Mouse (Mus musculus) ES-Bruce4 (cell line): ENCODE measurements at regions not wholly inside any gene's neighbourhood (a gene's known extent, or its start where the extent isn't known, plus 50 kb on each side); places are given as distances from the start of the nearest gene placed in this dataset.
A peak's percentile ranks its signal among the peaks of the same experiment; 100 is the strongest.

Experiments used
- H3K27ac ChIP-seq: 2 replicates; pipeline ENCODE4 v1.5.1; 2012; ENCODE audit warnings: low read length, inconsistent platforms; ENCODE audit not compliant: insufficient read depth
- H3K27me3 ChIP-seq: 2 replicates; pipeline ENCODE4 v1.6.1; 2012; ENCODE audit warnings: mild to moderate bottlenecking, low read length, inconsistent platforms; ENCODE audit not compliant: control insufficient read depth, poor library complexity, insufficient read depth, severe bottlenecking
- H3K36me3 ChIP-seq: 2 replicates; pipeline ENCODE4 v1.6.1; 2012; ENCODE audit warnings: inconsistent platforms, mild to moderate bottlenecking, low read length, moderate library complexity; ENCODE audit not compliant: control insufficient read depth, poor library complexity, insufficient read depth, severe bottlenecking
- H3K4me1 ChIP-seq: one replicate; pipeline ENCODE4 v1.8.1; 2011; ENCODE audit warnings: low read length; ENCODE audit not compliant: control insufficient read depth, insufficient read depth
- H3K4me3 ChIP-seq: 2 replicates; pipeline ENCODE4 v1.5.1; 2011; ENCODE audit warnings: low read depth, mild to moderate bottlenecking, low read length
- H3K9ac ChIP-seq: 2 replicates; pipeline ENCODE4 v1.6.1; 2012; ENCODE audit warnings: low read depth, mild to moderate bottlenecking, inconsistent platforms; ENCODE audit not compliant: poor library complexity, severe bottlenecking
- H3K9me3 ChIP-seq: replicated peaks from 2 replicates; pipeline ENCODE4 v1.6.1; 2012; ENCODE audit warnings: mild to moderate bottlenecking, low read length, inconsistent platforms; ENCODE audit not compliant: control insufficient read depth, poor library complexity, insufficient read depth, severe bottlenecking
- CTCF ChIP-seq: IDR thresholded peaks from one replicate; pipeline ENCODE4 v1.8.1; 2011; ENCODE audit warnings: low read depth, low read length
- EP300 ChIP-seq: IDR thresholded peaks from 2 replicates; pipeline ENCODE4 v1.6.1; 2011; ENCODE audit warnings: low read depth, low read length; ENCODE audit not compliant: insufficient read depth
- POLR2A ChIP-seq: IDR thresholded peaks from one replicate; pipeline ENCODE4 v1.8.1; 2011; ENCODE audit warnings: low read length; ENCODE audit not compliant: insufficient read depth

DNA sequence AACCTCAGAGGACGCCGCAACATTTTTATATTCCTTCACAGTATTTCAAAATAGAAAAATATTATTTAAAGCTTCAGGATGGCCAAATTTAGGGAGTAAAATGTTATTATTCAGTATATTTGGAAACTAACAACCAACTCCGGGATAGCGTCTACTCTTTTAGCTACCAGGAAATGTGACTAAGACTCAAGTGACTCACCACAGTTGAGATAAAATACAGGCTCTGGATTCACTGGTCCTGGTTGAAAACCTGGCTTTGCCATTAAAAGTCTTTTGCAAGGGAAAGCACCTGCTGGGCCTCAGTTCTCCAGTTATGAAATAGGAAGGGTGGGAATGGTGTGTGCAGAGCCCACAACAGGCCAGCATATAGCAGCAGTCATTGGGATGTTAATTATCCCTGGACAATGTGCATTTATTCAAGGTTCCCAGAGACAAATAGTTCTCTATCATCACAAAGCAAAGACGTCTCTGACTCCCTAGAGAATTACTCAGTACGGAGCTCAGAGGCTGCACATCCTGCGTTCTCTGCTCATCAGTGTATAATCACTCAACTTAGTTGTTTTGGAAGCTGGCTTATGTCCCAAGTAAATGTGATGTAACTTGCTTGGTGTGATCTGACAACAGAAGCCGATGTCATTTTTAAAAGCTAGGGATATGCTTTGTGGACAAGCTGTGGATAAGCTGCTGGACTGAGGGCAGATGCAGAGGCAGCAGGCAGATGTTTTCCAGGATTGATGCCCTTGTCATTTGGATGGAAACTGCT lies 73.9 kb upstream of the Kit start:
- no peaks in the 10 kb centered on the region for H3K9me3 ChIP-seq
- H3K4me1 ChIP-seq: no peaks in the 10 kb centered on the region
- no peak overlapping the region for H3K9ac ChIP-seq
- no peaks in the 10 kb centered on the region for H3K36me3 ChIP-seq
- no peak overlapping the region for H3K27ac ChIP-seq
- H3K27me3 ChIP-seq: no peaks in the 10 kb centered on the region
- no peak overlapping the region for H3K4me3 ChIP-seq
- TF ChIP-seq CTCF (no peak), EP300 (no peak), POLR2A (no peak)

DNA sequence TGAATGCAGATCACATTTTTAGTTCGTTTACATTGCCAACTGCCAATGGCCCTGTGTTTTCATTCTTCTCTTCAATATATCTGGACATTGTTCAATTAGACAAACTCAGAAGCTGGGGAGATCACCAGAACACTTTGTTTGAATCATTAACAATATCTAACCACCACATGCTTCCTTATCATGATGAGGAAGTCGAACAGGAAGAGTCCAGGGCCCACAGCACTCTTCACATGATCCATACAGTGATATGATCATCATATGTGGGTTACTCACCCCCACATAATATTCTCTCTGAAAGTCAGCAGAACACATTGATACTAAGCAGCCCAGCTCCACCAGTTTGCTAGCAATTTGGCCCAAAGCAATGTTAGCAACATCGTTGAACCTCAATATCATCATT lies 71.0 kb upstream of the Kit start:
- H3K4me3 ChIP-seq: no peak overlapping the region
- no peaks in the 10 kb centered on the region for H3K4me1 ChIP-seq
- H3K36me3 ChIP-seq: no peaks in the 10 kb centered on the region
- H3K27me3 ChIP-seq: no peaks in the 10 kb centered on the region
- no peaks in the 10 kb centered on the region for H3K9me3 ChIP-seq
- no peak overlapping the region for H3K27ac ChIP-seq
- TF ChIP-seq CTCF: no peak
- TF ChIP-seq EP300: no peak
- no peak for TF ChIP-seq POLR2A
- no peak overlapping the region for H3K9ac ChIP-seq

DNA sequence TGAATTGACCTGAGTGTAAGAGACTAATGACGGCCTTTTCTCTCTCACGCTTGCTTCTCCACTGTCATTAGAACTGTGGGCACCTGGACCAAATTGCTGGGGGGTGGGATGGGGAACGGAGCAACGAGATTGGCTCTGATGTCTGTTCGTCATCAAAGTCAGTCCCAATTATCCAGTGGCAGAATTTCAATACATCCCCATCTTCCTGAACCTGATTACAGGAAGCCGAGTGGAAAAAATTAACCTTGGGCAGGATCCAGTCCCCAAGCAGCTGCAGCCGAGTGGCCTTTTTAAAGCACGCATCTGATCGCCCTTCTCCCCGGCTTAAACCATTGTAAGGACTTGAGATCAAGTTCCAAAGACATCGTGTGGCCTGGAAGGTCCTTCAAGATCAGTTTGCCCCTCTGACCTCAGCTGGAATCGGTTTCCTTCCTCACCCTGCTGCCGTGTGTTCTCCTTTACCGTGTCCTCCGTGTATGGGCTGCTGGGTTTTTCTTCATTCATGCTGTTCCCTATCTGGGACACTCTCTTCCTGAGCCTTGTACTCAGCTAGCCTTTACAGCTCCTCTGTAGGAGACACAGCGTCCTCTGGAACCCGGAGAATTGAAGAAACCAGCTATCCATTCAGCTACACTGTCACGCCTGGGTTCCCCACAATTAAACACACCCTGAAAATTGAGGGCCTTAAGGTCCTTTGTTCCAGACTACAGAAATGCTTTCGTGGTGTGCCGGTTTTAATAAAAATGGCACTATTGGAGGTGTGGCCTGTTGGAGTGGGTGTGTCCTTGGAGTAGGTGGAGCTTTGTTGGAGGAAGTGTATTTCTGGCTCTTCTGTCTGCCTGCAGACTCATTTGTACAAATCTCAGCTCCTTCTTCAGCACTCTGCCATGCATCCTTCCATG lies 61.9 kb upstream of the Kit start:
- no peak overlapping the region for H3K9ac ChIP-seq
- no peaks in the 10 kb centered on the region for H3K27me3 ChIP-seq
- H3K36me3 ChIP-seq: no peaks in the 10 kb centered on the region
- no peak overlapping the region for H3K27ac ChIP-seq
- H3K9me3 ChIP-seq: no peaks in the 10 kb centered on the region
- H3K4me3 ChIP-seq: no peak overlapping the region
- peaks cover 1% of the 10 kb centered on the region for H3K4me1 ChIP-seq
- TF ChIP-seq CTCF: no peak
- no peak for TF ChIP-seq EP300
- no peak for TF ChIP-seq POLR2A

DNA sequence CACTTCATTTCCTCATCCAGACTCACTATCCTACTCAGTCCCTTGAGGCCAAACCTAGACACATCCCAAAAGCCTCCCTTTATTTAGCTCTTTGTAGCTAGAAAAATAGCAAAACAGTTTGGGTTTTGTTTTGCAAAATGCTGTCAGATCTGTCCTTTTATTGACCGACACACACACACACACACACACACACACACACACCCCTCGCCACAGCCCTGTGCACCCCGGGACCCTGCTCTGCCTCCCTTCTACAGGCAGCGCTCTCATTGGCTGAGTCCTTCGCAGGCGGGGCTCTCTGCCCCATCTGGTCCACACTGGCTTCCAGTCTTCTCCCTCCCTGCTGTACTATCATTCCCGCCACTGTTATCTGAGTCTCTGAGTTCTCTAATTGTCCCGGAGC lies 56.5 kb upstream of the Kit start:
- H3K9me3 ChIP-seq: no peaks in the 10 kb centered on the region
- TF ChIP-seq EP300 (peak; percentile 81), CTCF (no peak), POLR2A (no peak)
- H3K4me1 ChIP-seq: peaks cover 4% of the 10 kb centered on the region
- peak overlapping the region; percentile 80; the same call in 1 of the 2 replicates for H3K27ac ChIP-seq
- peak overlapping the region; percentile 15; the same call in 1 of the 2 replicates for H3K4me3 ChIP-seq
- H3K9ac ChIP-seq: no peak overlapping the region
- H3K27me3 ChIP-seq: no peaks in the 10 kb centered on the region
- no peaks in the 10 kb centered on the region for H3K36me3 ChIP-seq

DNA sequence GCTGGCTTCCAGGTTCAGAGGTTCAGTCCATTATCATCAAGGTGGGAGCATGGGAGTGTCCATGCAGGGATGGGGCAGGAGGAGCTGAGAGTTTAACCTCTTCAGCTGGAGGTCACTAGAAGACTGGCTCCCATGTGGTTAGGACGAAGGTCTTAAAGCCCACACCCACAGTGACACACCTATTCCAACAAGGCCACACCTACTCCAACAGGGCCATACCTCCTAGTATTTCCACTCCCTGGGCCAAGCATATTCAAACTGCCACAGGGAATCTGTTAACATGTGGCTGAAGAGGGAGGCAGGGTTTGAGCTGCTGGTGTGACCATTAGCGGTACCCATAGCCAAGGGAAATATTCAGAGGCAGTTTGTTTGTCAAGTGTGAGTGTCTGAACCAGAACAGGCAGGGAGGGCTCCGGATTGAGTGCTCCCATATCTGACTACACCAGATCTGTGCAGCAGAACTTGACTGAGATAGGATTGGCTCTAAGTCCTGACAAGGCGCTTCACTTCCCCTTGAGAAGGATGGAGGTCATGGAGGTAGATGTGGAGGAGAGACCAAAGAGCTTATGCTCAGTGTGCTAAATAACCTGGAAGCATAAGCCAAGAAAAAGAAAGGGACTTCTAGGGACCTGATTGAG lies 51.6 kb upstream of the Kit start:
- Histone ChIP-seq H3K4me1 (peaks cover 2% of the 10 kb centered on the region), H3K9ac (no peak overlapping the region), H3K27me3 (no peaks in the 10 kb centered on the region), H3K27ac (no peak overlapping the region), H3K36me3 (no peaks in the 10 kb centered on the region), H3K9me3 (no peaks in the 10 kb centered on the region), H3K4me3 (no peak overlapping the region)
- TF ChIP-seq EP300: no peak
- no peak for TF ChIP-seq POLR2A
- TF ChIP-seq CTCF: no peak
